Mouse (Mus musculus) megakaryocyte, embryonic 14.5 days (primary cell): ENCODE measurements around the gene Mob3b.

Experiments used
- FLI1 ChIP-seq: IDR thresholded peaks from 2 replicates; pipeline ENCODE4 v1.6.1; 2012; ENCODE audit warnings: low read length, inconsistent platforms, mixed read lengths
- GATA1 ChIP-seq: IDR thresholded peaks from 3 replicates; pipeline ENCODE4 v1.6.1; 2012; ENCODE audit warnings: mixed read lengths, low read length, inconsistent platforms, borderline replicate concordance

DNA sequence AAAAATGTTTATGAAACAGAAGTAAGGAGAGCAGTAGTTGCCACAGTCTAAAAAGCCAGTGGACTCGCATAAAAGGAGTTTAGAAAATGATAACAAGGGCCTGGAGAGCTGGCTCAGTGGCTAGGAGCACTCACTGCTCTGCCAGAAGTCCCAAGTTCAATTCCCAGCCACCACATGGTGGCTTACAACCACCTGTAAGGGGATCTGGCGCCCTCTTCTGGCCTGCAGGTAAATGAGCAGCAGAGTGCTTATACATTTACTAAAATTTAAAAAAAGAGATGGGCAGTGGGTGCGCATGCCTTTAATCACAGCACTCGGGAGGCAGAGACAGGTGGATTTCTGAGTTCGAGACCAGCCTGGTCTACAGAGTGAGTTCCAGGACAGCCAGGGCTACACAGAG is 251.9 kb downstream of the Mob3b start:
- no peak for TF ChIP-seq GATA1
- TF ChIP-seq FLI1 = no peak
